Mouse (Mus musculus) thymus, postnatal 25 days (tissue): Measurements from ENCODE around the gene Olfr201.
"Not testable (repeated sequence)": the region's sequence is repeated elsewhere in the genome, so short reads cannot be mapped to it uniquely, and the experiment has no call there.

Source experiments
- DNase-seq: peaks from one replicate; pipeline ENCODE4 v3.0.0; 2022

The Olfr201 gene

GRCm38 (mm10) chr16:59272532-59272931 lies at the start of gene Olfr201:
TSS of gene Olfr201 (minus strand) at chr16:59272632.
- not testable (repeated sequence) for DNase-seq

GRCm38 (mm10) chr16:59318148-59318547 lies 45.7 kb upstream of the Olfr201 start, which contains the start of gene Olfr204:
TSS of gene Olfr204 (minus strand) at chr16:59318248.
- no peak for DNase-seq

- no peak for DNase-seq
Measured at GRCm38 (mm10) chr16:59298581-59298980, 26.1 kb upstream of the Olfr201 start, which contains the start of gene Olfr203. TSS of gene Olfr203 (plus strand) at chr16:59298881.

GRCm38 (mm10) chr16:59287576-59287975 lies 15.1 kb upstream of the Olfr201 start:
- DNase-seq, result not testable (repeated sequence)

GRCm38 (mm10) chr16:59286693-59287092 lies 14.3 kb upstream of the Olfr201 start, which contains the start of gene Olfr202:
TSS of gene Olfr202 (minus strand) at chr16:59286793.
- no peak for DNase-seq

- no peak for DNase-seq
Measured at GRCm38 (mm10) chr16:59283476-59283875, 11.0 kb upstream of the Olfr201 start.

- DNase-seq, result no peak
Measured at GRCm38 (mm10) chr16:59280542-59280941, 8.1 kb upstream of the Olfr201 start.

- DNase-seq, result not testable (repeated sequence)
Measured at GRCm38 (mm10) chr16:59269097-59269496, 3.3 kb downstream of the Olfr201 start.

- no peak for DNase-seq
Measured at GRCm38 (mm10) chr16:59249684-59250083, 22.7 kb downstream of the Olfr201 start.

GRCm38 (mm10) chr16:59219667-59220066 lies 52.8 kb downstream of the Olfr201 start, which contains the start of gene Olfr199:
TSS of gene Olfr199 (minus strand) at chr16:59219767.
- not testable (repeated sequence) for DNase-seq

- not testable (repeated sequence) for DNase-seq
Measured at GRCm38 (mm10) chr16:59217861-59218260, 54.6 kb downstream of the Olfr201 start.
